Mouse (Mus musculus) gastrocnemius, postnatal 4 days (tissue): Measurements from ENCODE around the gene Atf7ip. TPM values are rescaled to one million over a fixed set of nuclear protein-coding genes. Genes with fewer than 3 reads are reported as not detected.
A peak's percentile ranks its signal among the peaks of the same experiment; 100 is the strongest.

Experiments used
- DNase-seq, 2 experiments: peaks; one replicate each; pipeline ENCODE4 v3.0.0; 2021 to 2022; ENCODE audit warnings: low spot score in 2 of 2, mixed read lengths in 2 of 2
- total RNA-seq, 2 experiments: library from RNA; stranded (reverse); gene quantifications; 2 replicates each; pipeline ENCODE4 v1.2.3; 2021

Gene Atf7ip
- total RNA-seq, 2 experiments from 2014 or later = 85.1 to 102 TPM

GRCm38 (mm10) chr6:136520361-136520760, 14.4 kb downstream of the Atf7ip start:
- no peak for DNase-seq

DNA sequence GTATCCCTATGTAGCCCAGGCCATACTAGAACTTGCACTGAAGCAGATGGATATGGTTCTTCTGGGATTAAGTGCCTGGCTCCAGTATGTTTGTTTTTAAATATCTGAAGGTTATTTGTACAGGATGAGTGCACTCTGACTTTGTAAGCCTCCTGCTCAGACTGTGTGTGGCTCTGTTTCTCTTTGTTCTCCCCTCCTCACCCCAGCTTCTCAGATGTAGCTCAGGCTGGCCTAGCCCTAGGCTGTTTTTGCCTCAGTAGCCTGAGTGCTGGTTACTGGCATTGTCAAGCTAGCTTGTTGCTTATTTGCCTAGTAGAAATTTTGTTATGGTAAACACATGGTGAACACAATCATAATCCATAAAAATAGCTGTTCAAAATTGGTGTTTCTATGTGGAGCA, 15.7 kb downstream of the Atf7ip start:
- no peak for DNase-seq

- DNase-seq = no peak
Measured at GRCm38 (mm10) chr6:136522658-136523057, 16.7 kb downstream of the Atf7ip start.

GRCm38 (mm10) chr6:136524751-136525150, 18.8 kb downstream of the Atf7ip start:
- DNase-seq = no peak

DNA sequence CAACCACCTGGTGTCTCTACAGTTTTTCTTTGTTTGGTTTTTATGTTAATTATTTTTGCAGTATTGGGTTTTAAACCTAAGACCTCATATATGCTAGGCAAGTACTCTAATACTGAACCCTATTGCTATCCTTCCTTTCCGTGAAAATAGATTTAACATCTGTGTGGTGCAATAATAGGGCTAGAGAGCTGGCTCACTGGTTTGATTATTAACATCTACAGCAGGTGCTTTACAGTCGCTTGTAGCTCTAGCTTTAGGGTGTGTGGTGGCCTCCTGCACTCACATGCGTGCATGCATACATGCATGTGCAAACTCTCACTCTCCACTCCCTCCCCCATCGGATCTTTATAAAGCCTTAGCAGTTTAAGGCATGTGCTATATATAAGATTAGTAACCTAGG, 19.6 kb downstream of the Atf7ip start:
- DNase-seq = no peak

GRCm38 (mm10) chr6:136529156-136529555, 23.2 kb downstream of the Atf7ip start:
- DNase-seq = no peak

GRCm38 (mm10) chr6:136531792-136532230, 25.8 kb downstream of the Atf7ip start:
- no peak for DNase-seq

DNA sequence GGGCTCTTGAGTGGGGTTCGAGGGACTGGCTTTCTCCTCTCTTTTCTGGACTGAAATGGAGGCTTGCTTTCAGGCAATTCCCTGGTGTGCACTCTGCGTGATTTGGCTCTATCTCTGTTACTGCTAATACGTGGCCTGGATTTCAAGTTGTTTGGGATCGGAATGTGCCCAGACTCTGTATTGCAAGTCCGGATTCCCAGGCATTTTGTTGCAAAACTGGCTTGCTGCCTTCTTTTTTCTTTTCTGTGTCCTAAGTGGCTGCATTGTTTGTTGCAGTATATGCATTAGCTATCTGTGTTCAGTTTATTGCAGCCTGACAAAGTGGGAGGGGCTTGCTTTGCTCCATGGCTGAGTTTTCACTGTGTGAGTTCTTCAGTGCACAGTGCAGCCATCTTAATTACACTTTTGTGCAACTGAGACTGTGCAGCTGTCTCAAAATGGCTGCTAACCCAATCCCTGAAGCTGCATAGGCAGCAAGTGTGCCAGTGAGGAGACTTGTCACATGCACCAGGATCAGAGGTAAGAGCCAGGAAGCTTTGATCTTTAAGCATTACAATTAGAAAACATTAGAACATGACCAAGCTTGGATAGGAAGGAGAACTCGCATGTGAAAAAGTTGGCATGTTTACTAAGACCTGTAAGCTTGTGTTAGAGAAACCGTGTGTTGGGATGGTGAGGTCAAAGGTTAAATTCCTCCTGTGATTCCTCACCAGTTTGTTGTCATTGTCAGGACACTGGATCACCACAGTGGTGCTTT, 26.7 kb downstream of the Atf7ip start:
- peak; percentile 28 to 74 for DNase-seq

GRCm38 (mm10) chr6:136533804-136534203, 27.8 kb downstream of the Atf7ip start:
- no peak for DNase-seq

DNA sequence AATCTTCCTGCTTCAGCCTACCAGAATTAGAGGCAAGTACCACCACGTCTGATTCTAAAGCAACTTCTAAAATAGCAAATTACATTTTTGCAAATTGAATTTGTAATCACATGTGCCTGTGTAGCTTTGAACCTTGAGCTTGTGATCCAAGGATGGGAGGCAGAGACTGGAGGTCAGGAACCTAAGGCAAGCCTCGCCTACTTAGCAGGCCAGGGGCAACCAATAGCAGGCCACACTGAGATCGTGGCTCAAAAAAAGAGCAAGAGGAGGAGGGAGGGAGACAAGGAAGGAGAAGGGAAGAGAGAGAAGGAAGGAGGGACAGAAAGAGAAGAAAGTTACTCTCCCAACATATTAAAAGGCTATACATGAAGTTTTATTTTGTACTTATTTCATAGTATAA, 28.5 kb downstream of the Atf7ip start:
- no peak for DNase-seq

DNA sequence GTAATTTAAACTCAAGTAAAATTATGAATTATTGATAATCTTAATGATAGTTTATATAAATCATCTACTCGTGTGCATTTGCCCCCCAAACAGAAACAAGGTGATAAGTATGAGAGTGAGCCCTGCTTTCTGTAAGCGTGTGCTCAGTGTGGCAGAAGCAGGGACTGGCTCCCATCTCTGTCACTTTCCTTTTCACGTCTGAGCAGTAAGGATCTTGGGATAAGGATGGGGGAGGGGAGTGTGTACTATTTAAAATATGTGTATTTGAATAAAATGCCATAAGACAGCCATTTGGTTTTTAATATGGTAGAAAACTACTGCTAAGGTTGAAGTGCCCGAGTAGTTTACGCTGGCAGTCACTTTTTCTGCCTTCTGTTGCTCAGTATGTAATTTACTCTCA, 29.2 kb downstream of the Atf7ip start:
- no peak for DNase-seq

GRCm38 (mm10) chr6:136536121-136536520, 30.2 kb downstream of the Atf7ip start:
- no peak for DNase-seq

- DNase-seq = no peak
Measured at GRCm38 (mm10) chr6:136541350-136541749, 35.4 kb downstream of the Atf7ip start.

GRCm38 (mm10) chr6:136542105-136542504, 36.1 kb downstream of the Atf7ip start:
- no peak for DNase-seq

DNA sequence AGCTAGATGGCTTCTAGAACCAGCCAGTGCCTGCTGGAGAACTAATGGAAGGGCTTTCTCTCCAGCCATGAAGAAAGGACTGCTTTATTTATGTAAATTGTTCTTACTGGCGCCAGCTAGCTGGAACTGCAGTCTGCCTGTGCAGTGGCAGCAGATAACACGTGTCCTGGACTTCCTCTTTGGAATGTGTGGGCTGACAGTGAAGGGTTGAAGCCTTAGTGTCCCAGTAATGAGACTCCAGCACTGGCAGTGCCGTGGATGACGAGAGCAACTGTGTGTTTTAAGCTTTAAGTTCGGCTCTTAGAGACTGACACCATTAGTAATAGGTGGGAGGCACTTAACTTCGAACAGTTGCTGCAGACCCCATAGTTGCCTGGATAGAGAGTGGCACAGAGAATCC, 37.2 kb downstream of the Atf7ip start:
- DNase-seq = peak in 1 of 2 experiments; percentile 36

DNA sequence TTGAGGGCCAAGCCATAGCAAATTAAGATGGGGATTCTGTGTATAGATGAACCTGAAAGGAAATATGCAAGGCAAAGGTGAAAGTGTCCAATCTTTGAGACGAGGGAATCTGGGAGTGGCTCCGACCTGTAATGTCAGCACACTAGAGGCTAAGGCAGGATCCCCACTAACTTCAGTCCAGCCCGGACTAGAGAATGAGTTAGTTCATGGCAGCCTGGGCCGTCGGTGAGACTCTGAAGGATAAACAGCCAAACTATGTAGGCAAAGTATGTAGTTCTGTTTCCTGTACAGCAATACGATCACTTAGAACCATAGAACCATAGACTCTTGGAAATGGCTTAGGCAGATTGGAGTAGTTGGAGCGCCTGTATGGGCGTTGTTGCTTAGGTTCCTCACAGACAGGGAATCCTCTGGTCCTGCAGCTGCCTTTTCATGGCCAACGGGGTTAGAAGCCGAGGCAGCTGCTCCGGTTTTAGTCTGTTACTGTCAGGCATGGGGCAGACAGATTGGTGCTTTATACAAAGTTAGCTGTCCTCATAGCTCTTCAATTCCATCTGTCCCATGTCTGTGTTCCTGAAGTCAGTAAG, 39.4 kb downstream of the Atf7ip start:
- DNase-seq = no peak

DNA sequence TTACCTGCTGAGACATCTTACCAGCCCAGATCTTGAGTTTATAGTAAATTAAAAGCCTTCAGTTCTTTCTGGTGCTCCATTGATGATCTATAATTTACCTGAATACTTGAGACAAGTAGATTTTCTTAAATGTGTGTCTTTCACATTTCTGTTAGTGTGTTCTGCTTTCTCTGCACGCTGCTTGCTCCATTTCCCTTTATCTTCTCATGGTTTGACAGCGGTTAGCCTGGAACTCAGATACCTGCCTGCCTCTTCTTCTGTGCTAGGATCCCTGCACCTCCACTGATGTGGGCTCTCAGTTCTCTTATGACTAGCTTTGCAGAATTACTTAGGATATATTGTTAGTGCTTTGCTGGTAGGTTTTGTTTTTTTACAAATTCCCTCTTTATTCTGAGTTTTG, 40.3 kb downstream of the Atf7ip start:
- DNase-seq = no peak

GRCm38 (mm10) chr6:136546987-136547386, 41.0 kb downstream of the Atf7ip start:
- no peak for DNase-seq

- peak in 1 of 2 experiments; percentile 30 for DNase-seq
Measured at GRCm38 (mm10) chr6:136548041-136548770, 42.2 kb downstream of the Atf7ip start.

DNA sequence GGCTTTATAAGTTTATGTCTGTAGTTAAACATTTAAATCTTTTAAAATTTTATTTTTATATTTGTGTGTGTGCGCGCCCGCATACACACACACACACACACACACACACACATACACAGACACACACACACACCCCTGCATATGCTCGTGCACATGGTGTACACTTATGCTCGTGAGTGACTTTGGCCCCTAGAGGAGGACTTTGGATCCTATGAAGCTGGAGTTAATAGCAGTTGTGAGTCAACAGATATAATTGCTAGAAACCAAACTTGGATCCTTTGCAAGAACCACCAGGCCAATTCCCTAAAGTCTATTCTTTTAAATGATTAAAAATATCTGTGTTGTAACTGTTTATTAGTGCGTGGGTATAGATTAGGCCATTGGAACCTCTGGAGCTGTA, 42.8 kb downstream of the Atf7ip start:
- no peak for DNase-seq

DNA sequence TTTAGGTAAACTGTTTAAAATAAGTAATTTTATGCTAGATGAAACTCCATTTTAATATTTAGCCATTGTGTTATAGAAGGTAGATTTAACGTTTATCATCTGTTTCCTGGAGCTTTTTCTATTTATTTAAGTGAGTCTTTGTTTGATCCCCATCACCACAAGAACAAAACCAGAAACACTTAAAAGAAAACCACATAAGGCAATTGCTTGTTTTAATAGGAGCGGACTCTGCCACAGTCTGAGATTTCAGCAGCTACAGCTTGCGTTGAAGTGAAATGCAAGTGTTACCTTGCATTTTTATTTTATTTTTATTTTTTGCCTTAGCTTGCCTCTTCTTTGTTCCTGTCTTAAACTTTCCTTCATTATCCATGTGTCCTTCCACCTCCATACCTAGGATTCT, 43.6 kb downstream of the Atf7ip start:
- DNase-seq = no peak

- DNase-seq = no peak
Measured at GRCm38 (mm10) chr6:136550596-136551304, 44.8 kb downstream of the Atf7ip start.
